Mouse (Mus musculus) ES-Bruce4 (cell line): ENCODE measurements around the gene Tmem101. TPM values are rescaled to one million over a fixed set of nuclear protein-coding genes. Genes with fewer than 3 reads are reported as not detected.

Experiments
- H3K27ac ChIP-seq: 2 replicates; pipeline ENCODE4 v1.5.1; 2012; ENCODE audit warnings: low read length, inconsistent platforms; ENCODE audit not compliant: insufficient read depth
- H3K27me3 ChIP-seq: 2 replicates; pipeline ENCODE4 v1.6.1; 2012; ENCODE audit warnings: mild to moderate bottlenecking, low read length, inconsistent platforms; ENCODE audit not compliant: control insufficient read depth, poor library complexity, insufficient read depth, severe bottlenecking
- H3K36me3 ChIP-seq: 2 replicates; pipeline ENCODE4 v1.6.1; 2012; ENCODE audit warnings: inconsistent platforms, mild to moderate bottlenecking, low read length, moderate library complexity; ENCODE audit not compliant: control insufficient read depth, poor library complexity, insufficient read depth, severe bottlenecking
- H3K4me1 ChIP-seq: one replicate; pipeline ENCODE4 v1.8.1; 2011; ENCODE audit warnings: low read length; ENCODE audit not compliant: control insufficient read depth, insufficient read depth
- H3K4me3 ChIP-seq: 2 replicates; pipeline ENCODE4 v1.5.1; 2011; ENCODE audit warnings: low read depth, mild to moderate bottlenecking, low read length
- H3K9ac ChIP-seq: 2 replicates; pipeline ENCODE4 v1.6.1; 2012; ENCODE audit warnings: low read depth, mild to moderate bottlenecking, inconsistent platforms; ENCODE audit not compliant: poor library complexity, severe bottlenecking
- H3K9me3 ChIP-seq: replicated peaks from 2 replicates; pipeline ENCODE4 v1.6.1; 2012; ENCODE audit warnings: mild to moderate bottlenecking, low read length, inconsistent platforms; ENCODE audit not compliant: control insufficient read depth, poor library complexity, insufficient read depth, severe bottlenecking
- CTCF ChIP-seq: IDR thresholded peaks from one replicate; pipeline ENCODE4 v1.8.1; 2011; ENCODE audit warnings: low read depth, low read length
- EP300 ChIP-seq: IDR thresholded peaks from 2 replicates; pipeline ENCODE4 v1.6.1; 2011; ENCODE audit warnings: low read depth, low read length; ENCODE audit not compliant: insufficient read depth
- POLR2A ChIP-seq: IDR thresholded peaks from one replicate; pipeline ENCODE4 v1.8.1; 2011; ENCODE audit warnings: low read length; ENCODE audit not compliant: insufficient read depth
- polyA plus RNA-seq: library from polyadenylated mRNA; stranded (reverse); fragments of >200 nt; gene quantifications from 2 replicates; pipeline ENCODE4 v1.2.4, GENCODE M21; 2011; ENCODE audit warnings: low read depth; ENCODE audit not compliant: missing spikeins, insufficient read depth, insufficient read length

Gene Tmem101
- 22.3 and 24.5 TPM in 2 replicates for polyA plus RNA-seq

DNA sequence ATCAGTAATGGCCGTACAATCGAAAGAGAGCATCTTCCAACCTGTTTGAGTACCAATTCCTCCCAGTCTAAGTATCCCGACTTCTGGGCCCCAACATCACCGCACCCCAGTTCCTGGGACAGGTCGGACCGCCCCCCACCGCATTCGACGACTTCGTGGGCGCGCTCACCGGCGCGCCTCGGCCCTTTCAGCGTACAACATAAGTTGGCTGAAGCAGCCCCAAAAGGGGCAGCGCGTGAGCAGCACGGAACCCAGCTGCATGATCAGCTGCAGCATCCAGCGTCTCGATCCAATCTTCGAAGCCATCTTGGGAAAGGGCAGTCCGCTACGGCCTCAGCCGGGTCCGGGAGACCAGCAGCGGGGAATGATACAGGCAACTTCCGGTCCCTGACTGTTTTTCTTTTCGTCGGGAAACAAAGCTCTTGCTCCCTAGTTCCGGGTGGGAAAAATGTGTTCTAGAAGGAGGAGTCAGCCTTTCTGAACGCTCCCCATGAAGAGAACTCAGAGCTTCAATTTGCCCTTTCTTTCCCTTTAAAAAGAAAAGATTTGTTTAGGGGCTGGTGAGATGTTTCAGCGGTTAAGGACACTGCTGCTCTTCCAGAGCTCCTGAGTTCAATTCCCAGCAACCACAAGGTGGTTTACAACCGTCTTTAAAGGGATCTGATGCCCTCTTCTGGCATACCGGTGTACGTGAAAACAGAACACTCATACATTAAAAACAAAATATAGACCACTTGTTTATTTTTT lies at the start of gene Tmem101:
TSS of gene Tmem101 (minus strand) at position 366 of the 747 bp plus-strand sequence.
- H3K4me3 ChIP-seq: peak within 1 kb of the TSS; percentile 84
- H3K36me3 ChIP-seq: peaks cover 2% of the 10 kb centered on the region; the same call in 1 of the 2 replicates
- peak within 1 kb of the TSS; percentile 72 for H3K9ac ChIP-seq
- H3K27me3 ChIP-seq: no peaks in the 10 kb centered on the region
- H3K27ac ChIP-seq: no peak within 1 kb of the TSS
- H3K9me3 ChIP-seq: no peaks in the 10 kb centered on the region
- no peaks in the 10 kb centered on the region for H3K4me1 ChIP-seq
- TF ChIP-seq CTCF: no peak
- 0 out of 2 replicates have a peak, but pooled peaks have one; percentile 24 for TF ChIP-seq EP300
- TF ChIP-seq POLR2A: peak; percentile 38

DNA sequence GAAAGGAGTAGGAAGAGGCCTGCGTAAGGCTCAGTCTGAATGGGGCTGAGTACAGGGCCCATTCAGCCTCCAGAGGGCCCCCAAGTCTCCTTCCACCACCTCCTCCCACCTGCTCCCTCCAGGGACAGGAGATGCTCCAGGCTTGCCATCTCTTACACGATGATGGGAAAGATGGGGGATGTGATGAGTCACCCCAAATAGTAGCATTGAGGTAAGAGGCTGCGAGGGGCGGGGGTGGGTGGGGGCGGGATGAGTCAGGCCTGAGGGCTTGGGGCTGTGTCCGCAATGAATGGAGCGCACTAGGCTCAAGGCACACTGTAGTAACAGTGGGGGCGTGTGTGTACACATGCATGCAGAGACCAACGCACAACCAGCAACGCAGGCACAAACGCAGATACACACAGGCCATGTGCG lies 45.2 kb upstream of the Tmem101 start:
- Histone ChIP-seq H3K4me3 (no peak overlapping the region), H3K27me3 (no peaks in the 10 kb centered on the region), H3K4me1 (peaks cover 2% of the 10 kb centered on the region), H3K27ac (no peak overlapping the region), H3K9ac (no peak overlapping the region), H3K36me3 (0 out of 2 replicates have a peak, but pooled peaks cover 4% of the 10 kb centered on the region), H3K9me3 (no peaks in the 10 kb centered on the region)
- peak; percentile 36 for TF ChIP-seq CTCF
- no peak for TF ChIP-seq EP300

DNA sequence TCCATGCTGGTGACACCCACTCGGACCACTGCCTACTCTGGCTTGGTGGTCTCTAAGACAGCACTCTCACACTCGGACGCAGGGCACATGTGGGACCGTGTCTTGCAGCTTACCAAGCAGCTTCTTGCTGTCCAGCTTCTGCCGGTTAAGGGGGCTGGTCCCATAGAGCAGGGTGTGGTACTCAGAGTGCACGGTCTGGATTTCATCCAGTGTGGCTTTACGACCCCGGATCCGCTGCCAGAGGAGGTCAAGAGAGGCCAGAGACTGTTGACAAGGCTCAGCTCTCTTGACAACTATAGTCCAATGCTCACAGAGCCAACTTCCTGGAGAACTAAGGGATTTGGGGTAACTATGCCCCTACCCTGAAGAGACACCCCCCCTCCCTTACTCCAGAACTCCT lies 43.7 kb upstream of the Tmem101 start:
- Histone ChIP-seq H3K27me3 (no peaks in the 10 kb centered on the region), H3K4me3 (no peak overlapping the region), H3K4me1 (peaks cover 2% of the 10 kb centered on the region), H3K9me3 (no peaks in the 10 kb centered on the region), H3K36me3 (0 out of 2 replicates have a peak, but pooled peaks cover 4% of the 10 kb centered on the region), H3K9ac (no peak overlapping the region), H3K27ac (no peak overlapping the region)
- TF ChIP-seq CTCF (no peak), POLR2A (no peak), EP300 (no peak)

DNA sequence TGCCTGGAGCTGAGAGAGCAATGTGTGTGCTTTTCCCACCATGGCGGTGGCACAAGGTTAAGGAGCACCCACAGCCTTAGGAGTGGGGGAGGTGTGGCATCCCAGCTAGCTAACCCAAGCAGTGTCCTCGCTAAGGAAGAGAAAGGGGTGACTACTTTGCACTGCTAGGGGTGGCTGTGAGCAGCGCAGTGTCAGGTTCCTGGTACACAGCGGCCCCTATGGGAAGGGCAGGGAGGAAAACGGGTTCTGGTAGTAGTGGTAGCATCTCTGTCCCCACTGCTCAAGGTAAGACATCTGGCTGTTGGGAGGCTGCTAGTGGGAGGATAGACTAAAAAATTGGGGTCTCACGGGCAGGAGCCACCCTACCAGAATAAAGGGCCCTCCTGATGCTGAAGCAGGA lies 42.0 kb upstream of the Tmem101 start:
- Histone ChIP-seq H3K27me3 (no peaks in the 10 kb centered on the region), H3K27ac (no peak overlapping the region), H3K9me3 (no peaks in the 10 kb centered on the region), H3K36me3 (0 out of 2 replicates have a peak, but pooled peaks cover 2% of the 10 kb centered on the region), H3K4me1 (peaks cover 2% of the 10 kb centered on the region), H3K9ac (no peak overlapping the region), H3K4me3 (no peak overlapping the region)
- TF ChIP-seq CTCF: no peak
- no peak for TF ChIP-seq EP300

DNA sequence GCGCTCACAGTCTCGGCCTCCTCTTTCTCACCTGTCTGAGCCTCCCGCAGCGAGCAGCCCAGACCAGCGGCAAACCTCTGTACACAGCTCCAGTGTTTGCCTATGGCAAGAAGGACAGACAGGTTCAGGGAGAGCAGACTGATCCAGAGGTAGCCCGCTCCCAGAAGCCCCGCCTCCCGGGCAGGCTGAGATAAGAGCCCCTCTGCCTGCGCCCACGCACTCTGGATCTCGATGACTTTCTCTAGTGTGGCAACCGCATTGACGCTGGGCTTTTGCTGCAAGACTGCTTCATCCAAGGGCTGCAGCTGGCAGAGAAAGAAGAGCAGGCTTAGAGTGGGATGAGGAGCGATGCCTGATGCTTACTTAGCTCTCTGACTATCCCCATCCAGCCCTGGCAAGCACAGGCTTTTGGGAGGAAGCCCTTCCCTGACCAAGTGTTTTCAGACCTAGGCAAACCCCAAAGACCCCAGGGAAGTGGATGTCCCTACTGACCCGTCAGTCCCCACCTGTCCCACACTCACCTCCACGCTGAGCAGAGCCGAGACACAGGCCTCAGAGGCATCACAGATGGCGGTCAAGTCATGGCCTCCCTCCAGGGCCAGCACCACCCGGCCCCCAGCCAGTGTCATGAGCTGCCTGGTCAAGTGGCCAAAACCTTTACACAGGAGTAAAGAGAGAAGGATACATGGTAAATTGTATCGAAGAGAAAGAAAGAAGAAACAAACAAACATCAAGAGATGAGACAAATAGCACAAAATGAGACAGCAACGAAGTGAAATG lies 40.0 kb upstream of the Tmem101 start:
- Histone ChIP-seq H3K4me3 (no peak overlapping the region), H3K27ac (no peak overlapping the region), H3K36me3 (0 out of 2 replicates have a peak, but pooled peaks cover 5% of the 10 kb centered on the region), H3K9me3 (no peaks in the 10 kb centered on the region), H3K4me1 (no peaks in the 10 kb centered on the region), H3K27me3 (no peaks in the 10 kb centered on the region), H3K9ac (no peak overlapping the region)
- TF ChIP-seq CTCF (no peak), POLR2A (no peak), EP300 (no peak)
